In the genomic region with DNA sequence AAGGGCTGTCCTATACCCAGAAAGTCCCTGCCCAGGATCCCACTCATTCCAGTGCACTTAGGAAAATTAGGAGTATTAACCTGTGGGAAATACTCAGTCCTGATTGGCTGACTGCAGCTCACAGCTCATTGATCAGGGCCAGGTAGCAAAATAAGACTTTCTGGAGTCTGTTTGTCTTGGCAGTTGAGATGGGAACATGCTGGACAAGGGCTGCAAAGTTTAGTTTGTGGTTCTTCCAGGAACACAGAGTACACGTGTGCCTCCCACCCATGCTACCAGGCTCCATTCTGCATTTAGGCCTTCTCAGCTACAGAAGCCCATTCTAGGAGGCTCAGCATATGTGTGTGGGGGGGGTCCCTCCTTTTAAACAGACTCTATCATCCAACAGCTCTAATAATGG, we compare ENCODE assay signal across 23 mouse cellular contexts. TPM values are rescaled to one million over a fixed set of nuclear protein-coding genes. Genes with fewer than 3 reads are reported as not detected.
DNase-seq lines count a peak whose midpoint lies in the region; ATAC-seq and TF ChIP-seq lines count a peak whose summit lies in the region.
"Had no signal": no experiment of that assay in that cellular context is flagged by ENCODE, and none has a peak within 500 bp of the region (broad histone marks: within the 10 kb centered on the region; RNA-seq: fewer than 3 reads in every experiment).

No protein-coding gene starts in this region.

- no peak overlapping the region for H3K4me3 ChIP-seq in heart, embryonic 11.5 days (ENCODE audit: low read depth, low read length)
- H3K4me3 ChIP-seq in limb, embryonic 15.5 days: no peak overlapping the region
- H3K4me3 ChIP-seq in limb, embryonic 10.5 days: no peak overlapping the region
- H3K4me3 ChIP-seq in liver, adult 2 months (ENCODE audit: insufficient read depth, low read depth, low read length): no peak overlapping the region

- no peaks in the 10 kb centered on the region for H3K79me2 ChIP-seq in liver, adult 2 months (ENCODE audit: control insufficient read depth, insufficient read depth, low read length)

- no peak for TF ChIP-seq POLR2A in liver, adult 2 months (IDR thresholded peaks at IDR 0.05; ENCODE audit: extremely low read depth, insufficient read depth, low read length)

- no peak for ATAC-seq in heart, embryonic 11.5 days (replicated peaks; ENCODE audit: insufficient number of reproducible peaks, low FRiP score, low TSS enrichment)
- 0 out of 2 replicates have a peak, but pooled peaks have one; percentile 44 for ATAC-seq in limb, embryonic 15.5 days (ENCODE audit: insufficient number of reproducible peaks, low FRiP score, low TSS enrichment, low read depth)
- ATAC-seq: activated CD4-positive, CD25-positive, alpha-beta regulatory T cell, adult 4 months; CD4-positive, CD25-positive, alpha-beta regulatory T cell, adult 4 months; Patski had no signal

- H3K4me2 ChIP-seq in heart, embryonic 11.5 days: no peak overlapping the region
- H3K4me2 ChIP-seq in limb, embryonic 15.5 days: no peak overlapping the region

- no peaks in the 10 kb centered on the region for H3K9me3 ChIP-seq in heart, embryonic 11.5 days (replicated peaks; ENCODE audit: control insufficient read depth, low read length)
- H3K9me3 ChIP-seq in limb, embryonic 15.5 days: no peaks in the 10 kb centered on the region
- no peaks in the 10 kb centered on the region for H3K9me3 ChIP-seq in limb, embryonic 10.5 days (replicated peaks)

- 71% methylated on average over 1 of the region's 1 CpGs for WGBS in heart, embryonic 11.5 days (ENCODE audit: insufficient replicate concordance)
- 79% methylated on average over 1 of the region's 1 CpGs for WGBS in limb, embryonic 15.5 days
- 95% methylated on average over 1 of the region's 1 CpGs for WGBS in limb, embryonic 10.5 days
- WGBS in liver, adult 2 months: 16% methylated on average over 1 of the region's 1 CpGs

- intact Hi-C loops in gastrocnemius, postnatal 36 days (cut with DNase I): no loop called here

- no peaks in the 10 kb centered on the region for H3K36me3 ChIP-seq in heart, embryonic 11.5 days (ENCODE audit: control insufficient read depth, insufficient read depth, low read length)
- no peaks in the 10 kb centered on the region for H3K36me3 ChIP-seq in limb, embryonic 15.5 days
- H3K36me3 ChIP-seq in limb, embryonic 10.5 days: no peaks in the 10 kb centered on the region
- no peaks in the 10 kb centered on the region for H3K36me3 ChIP-seq in liver, adult 2 months (ENCODE audit: control insufficient read depth, insufficient read depth, low read length)
- H3K36me3 ChIP-seq: G1E had no signal

- no peak overlapping the region for H3K27ac ChIP-seq in heart, embryonic 11.5 days (ENCODE audit: low read depth, low read length)
- H3K27ac ChIP-seq in limb, embryonic 15.5 days: no peak overlapping the region
- no peak overlapping the region for H3K27ac ChIP-seq in limb, embryonic 10.5 days
- H3K27ac ChIP-seq in liver, adult 2 months (replicated peaks; ENCODE audit: insufficient read depth, low read depth, low read length): no peak overlapping the region

- DNase-seq in heart, adult 11 months: peak; percentile 68
- no peak for DNase-seq in limb, embryonic 10.5 days (ENCODE audit: low spot score)
- DNase-seq in liver, adult 2 months (ENCODE audit: extremely low read depth, low read depth, low spot score): peak; percentile 76
- DNase-seq in liver: no peak
- peak; percentile 85 for DNase-seq in fat pad, adult 2 months (ENCODE audit: extremely low read depth, low read depth, low spot score)
- no peak for DNase-seq in gastrocnemius, postnatal 36 days
- DNase-seq: adrenal gland, adult 2 months; adrenal gland, adult 8-10 months; adrenal gland, postnatal 10 days; adrenal gland, postnatal 14 days; adrenal gland, postnatal 25 days; adrenal gland, postnatal 36 days; B cell, adult 2 months; cerebellum, adult 11 months; cerebellum, adult 11-12 months had no signal

- TF ChIP-seq CTCF in liver, adult 2 months (IDR thresholded peaks at IDR 0.05; ENCODE audit: low read depth, low read length): no peak

- no peak overlapping the region for H3K9ac ChIP-seq in heart, embryonic 11.5 days (ENCODE audit: low read depth, low read length)
- H3K9ac ChIP-seq in limb, embryonic 15.5 days: no peak overlapping the region
- H3K9ac ChIP-seq in liver, adult 2 months (ENCODE audit: low read depth, low read length): no peak overlapping the region

- 0 out of 2 replicates have a peak, but pooled peaks cover 2% of the 10 kb centered on the region for H3K4me1 ChIP-seq in heart, embryonic 11.5 days (ENCODE audit: control insufficient read depth, insufficient read depth, low read length)
- no peaks in the 10 kb centered on the region for H3K4me1 ChIP-seq in limb, embryonic 15.5 days
- peaks cover 19% of the 10 kb centered on the region for H3K4me1 ChIP-seq in limb, embryonic 10.5 days
- H3K4me1 ChIP-seq in liver, adult 2 months (ENCODE audit: control insufficient read depth, insufficient read depth, low read length): peaks cover 4% of the 10 kb centered on the region; the same call in 1 of the 2 replicates

- H3K27me3 ChIP-seq in heart, embryonic 11.5 days (ENCODE audit: control insufficient read depth, insufficient read depth, low read length): no peaks in the 10 kb centered on the region
- no peaks in the 10 kb centered on the region for H3K27me3 ChIP-seq in limb, embryonic 15.5 days
- no peaks in the 10 kb centered on the region for H3K27me3 ChIP-seq in limb, embryonic 10.5 days (ENCODE audit: low read depth, poor library complexity, severe bottlenecking)
- no peaks in the 10 kb centered on the region for H3K27me3 ChIP-seq in liver, adult 2 months (ENCODE audit: control insufficient read depth, insufficient read depth, low read length)
- H3K27me3 ChIP-seq: CH12.LX, Patski had no signal

RNA-seq across cellular contexts. Expression of a gene that starts 42.3 kb away (rescaled TPM):
- 42.6 and 44.3 TPM in 2 replicates for polyA plus RNA-seq in heart, embryonic 11.5 days (2014; fragmentation: Nextera tagmentation; extraction: Ambion mirVana)
- polyA plus RNA-seq in limb, embryonic 15.5 days (2015; fragmentation: Nextera tagmentation; extraction: Ambion mirVana): 73.1 and 77.0 TPM in 2 replicates
- polyA plus RNA-seq in limb, embryonic 10.5 days (2016; fragmentation: Nextera tagmentation; extraction: Ambion mirVana): 85.1 and 169 TPM in 2 replicates
- 0.18 and 0.34 TPM in 2 replicates for total RNA-seq in liver, adult 2 months (2014; rRNA removed)
- 1.8 and 2.5 TPM in 2 replicates for polyA plus RNA-seq in liver, adult 2 months (2012; rRNA removed)
- 1 to 10 TPM; 2.2 to 2.4 TPM for total RNA-seq in gastrocnemius, postnatal 36 days (2021)
- total RNA-seq: CH12.LX, MEL had no signal
- polyA plus RNA-seq: activated CD4-positive, CD25-positive, alpha-beta regulatory T cell, adult 4 months; CD4-positive, CD25-positive, alpha-beta regulatory T cell, adult 4 months; G1E had no signal

Comparison
In these comparisons a context has a peak if more than half of its experiments do, and no peak if none do; other contexts are left out.
1. DNase-seq: peak in heart, adult 11 months (single experiment), liver, adult 2 months (single experiment) and fat pad, adult 2 months (single experiment); none in limb, embryonic 10.5 days (single experiment), liver (single experiment) and gastrocnemius, postnatal 36 days (0 of 2).
2. RNA of a gene that starts 42.3 kb away (polyA plus RNA-seq): 85.1 to 169 TPM in limb, embryonic 10.5 days, 73.1 to 77.0 TPM in limb, embryonic 15.5 days and 42.6 to 44.3 TPM in heart, embryonic 11.5 days; 1.8 to 2.5 TPM in liver, adult 2 months; every median in the first group is over 10 times any median in the second.